Mouse (Mus musculus): ENCODE measurements around the gene Fbxl2. TPM values are rescaled to one million over a fixed set of nuclear protein-coding genes. Genes with fewer than 3 reads are reported as not detected.

Fbxl2 gene
- polyA plus RNA-seq, 1 experiment: 2.7 TPM

DNA sequence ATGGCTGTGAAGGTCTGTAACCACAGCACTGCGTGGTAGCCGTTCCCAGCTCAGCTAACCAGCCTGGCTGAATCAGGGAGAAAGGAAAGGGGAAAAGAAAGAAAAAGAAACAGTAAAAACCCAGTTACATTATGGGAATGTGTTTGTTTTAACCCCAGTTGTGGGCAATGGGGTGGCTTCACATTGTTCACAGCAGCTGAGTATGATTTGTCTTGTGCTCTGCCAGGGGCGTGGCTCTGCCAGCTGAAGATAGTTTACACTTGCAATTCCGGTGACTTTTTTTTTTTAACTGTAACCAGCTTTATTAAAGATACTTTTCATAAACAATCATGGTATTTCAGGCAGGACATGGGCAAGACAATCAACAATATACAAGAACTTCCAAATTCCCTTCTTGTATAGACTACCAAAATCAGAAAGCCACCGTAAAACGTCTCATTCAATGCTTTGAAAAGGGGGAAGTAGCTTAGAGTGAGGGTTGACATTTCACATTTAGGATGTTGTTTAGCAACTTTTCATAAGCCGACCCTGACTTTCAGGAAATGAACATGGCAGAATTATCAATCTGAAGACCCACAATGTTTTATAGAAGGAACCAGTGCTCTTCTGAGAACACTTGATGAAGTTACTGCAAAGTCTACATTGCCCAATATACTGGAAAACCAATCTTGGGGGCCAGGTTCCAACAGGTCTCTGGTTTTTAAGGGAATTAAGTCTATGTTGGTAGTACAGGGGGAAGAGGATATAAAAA, 26.8 kb downstream of the Fbxl2 start:
- DNase-seq (ENCODE audit: low read depth): no peak

DNA sequence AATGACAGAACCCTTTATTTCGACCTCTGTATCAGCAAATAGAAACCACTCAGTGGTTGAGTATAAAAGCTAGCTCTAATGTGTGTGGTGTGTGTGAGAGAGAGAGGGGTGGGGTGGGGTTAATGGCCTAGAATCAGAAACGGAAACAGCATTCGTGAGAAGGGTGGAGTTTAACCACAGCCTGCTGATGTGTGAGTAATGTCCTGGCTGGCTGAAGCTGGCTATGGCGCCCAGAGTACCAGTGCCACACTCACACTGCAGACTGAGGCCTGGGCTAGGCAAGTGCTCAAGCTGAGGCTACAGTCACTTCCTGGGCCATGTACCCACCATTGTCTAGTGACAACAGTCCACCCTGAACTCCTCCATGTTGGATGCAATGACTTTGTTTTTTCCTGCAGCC, 29.6 kb downstream of the Fbxl2 start:
- no peak for DNase-seq (ENCODE audit: low read depth)

DNA sequence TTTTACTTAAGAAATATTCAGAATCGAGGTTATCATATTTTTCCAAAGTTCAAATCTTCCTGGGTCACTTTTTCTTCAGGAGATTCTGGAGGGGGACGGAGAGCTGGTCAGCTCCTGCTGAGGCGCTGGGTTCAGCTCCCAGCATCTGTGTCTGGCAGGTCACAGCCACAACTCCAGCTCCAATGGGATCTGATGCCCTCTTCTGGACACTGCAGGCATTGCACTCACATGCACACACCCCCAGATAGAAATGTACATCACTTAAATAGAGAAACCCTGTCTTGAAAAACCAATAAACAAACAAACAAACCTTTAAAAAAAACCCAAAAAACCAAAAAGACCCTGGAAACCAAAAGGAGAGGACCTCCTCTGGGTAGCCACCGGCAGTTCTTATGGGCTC, 30.3 kb downstream of the Fbxl2 start:
- DNase-seq (ENCODE audit: low read depth): no peak

DNA sequence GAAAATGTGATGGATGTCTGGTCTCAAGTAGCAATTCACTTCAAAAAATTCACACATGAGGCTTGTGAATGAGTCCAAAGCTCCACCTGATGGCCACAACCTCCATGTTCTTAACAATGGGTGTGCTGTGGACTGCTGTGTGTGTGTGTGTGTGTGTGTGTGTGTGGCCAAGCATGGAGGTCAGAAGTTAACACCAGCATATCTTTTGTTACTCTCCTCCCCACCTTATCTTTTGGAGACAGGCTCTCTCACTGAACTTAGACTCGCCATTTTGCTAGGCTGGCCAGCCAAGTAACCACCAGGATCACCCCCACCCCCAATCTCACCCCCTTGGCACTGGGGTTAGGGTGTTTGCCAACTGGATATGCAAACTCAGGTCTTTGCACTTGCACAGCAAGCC, 32.0 kb downstream of the Fbxl2 start:
- no peak for DNase-seq (ENCODE audit: low read depth)

DNA sequence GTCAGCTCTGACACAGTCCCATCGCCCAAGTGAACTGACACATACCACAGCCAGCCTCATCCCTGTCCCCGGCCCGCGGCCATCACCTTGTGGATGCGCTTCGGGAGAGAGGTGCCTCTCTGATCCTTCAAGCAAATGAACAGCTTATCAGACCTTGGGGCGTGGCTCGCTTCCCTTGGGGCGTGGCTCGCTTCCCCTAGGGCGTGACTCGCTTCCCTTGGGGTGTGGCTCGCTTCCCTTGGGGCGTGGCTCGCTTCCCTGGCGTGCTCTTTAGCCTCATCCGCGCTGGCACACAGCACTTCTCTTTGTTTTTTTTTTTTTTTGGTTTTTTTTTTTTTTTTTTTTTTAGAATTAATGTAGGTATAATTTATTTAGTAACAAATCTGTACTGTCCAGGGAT, 34.8 kb downstream of the Fbxl2 start:
- DNase-seq (ENCODE audit: low read depth): no peak

DNA sequence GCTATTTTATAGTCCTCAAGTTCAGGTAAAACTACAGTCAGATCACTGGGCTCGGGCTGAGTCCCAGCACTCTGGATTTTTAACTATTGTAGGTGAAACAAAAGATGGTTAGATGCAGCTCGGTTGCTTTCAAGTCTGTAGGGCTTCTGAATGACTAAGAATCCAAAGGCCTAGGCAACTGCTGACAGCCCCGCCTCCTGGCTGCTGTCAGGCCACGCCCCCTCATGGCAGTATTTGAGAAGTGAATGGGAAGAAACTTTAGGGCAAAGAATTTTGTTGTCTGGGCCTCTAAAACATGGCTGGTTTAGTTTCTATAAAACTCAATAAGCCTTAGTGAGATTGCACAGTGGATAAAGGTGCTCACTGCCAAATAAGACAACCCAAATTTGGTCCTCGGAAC, 36.5 kb downstream of the Fbxl2 start:
- no peak for DNase-seq (ENCODE audit: low read depth)

DNA sequence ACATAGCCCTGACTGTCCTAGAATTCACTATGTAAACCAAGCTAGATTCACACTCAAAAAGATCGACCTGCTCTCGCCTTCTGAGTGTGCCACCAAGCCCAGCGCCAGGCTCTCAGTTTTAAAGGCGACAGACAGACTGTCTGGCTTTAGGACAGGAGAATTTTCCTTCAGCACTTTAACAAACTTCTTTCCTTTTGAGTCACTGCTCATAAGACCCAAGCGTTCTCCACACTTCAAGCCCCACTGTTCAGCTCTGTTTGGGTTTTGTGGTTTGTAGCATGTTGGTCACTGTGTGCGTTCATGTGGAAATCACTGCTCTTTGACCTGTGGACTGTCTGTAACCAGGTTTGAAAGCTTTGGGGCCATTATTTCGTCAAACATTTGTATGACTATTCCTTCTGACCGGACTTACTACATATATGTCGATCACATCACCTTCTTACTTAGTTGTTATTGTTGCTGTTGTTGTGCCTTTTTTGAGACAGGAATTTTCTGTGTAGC, 38.1 kb downstream of the Fbxl2 start:
- no peak for DNase-seq (ENCODE audit: low read depth)

DNA sequence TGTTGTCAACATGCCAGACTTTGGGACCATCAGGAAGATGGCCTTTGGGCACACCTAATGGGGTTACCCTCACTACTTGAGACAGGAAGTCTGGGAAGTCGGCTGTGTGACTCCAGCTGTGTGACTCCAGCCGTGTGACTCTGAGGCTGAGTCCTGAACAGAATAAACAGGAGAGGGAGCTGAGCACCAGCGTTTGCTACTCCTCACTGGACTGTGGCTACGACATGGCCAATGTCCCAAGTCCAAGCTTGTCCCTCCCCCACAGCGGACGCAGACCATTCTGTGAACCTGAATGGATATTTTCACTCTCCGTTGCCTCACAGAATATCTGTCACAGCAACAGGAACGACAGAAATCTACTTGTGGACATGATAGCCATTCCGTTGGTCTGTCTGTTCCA, 39.2 kb downstream of the Fbxl2 start:
- DNase-seq (ENCODE audit: low read depth): no peak

DNA sequence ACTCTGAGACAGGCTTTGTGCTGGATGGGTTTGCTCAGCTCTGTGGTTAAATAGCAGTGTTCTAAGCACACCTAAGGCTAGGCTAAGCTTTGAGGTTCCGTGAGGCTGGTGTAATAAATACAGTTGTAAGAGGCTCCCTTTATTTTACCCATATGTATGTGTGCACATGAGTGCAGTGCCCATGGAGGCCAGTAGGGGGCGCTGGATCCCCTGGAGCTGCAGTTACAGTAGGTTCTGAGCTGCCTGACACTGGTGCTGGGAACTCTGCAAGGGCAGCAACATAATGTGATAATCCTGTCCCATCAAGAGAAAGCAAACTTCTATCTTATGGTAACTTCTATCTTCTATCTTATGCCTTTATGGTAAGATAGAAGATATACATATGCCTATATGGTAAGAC, 47.7 kb downstream of the Fbxl2 start:
- no peak for DNase-seq (ENCODE audit: low read depth)

DNA sequence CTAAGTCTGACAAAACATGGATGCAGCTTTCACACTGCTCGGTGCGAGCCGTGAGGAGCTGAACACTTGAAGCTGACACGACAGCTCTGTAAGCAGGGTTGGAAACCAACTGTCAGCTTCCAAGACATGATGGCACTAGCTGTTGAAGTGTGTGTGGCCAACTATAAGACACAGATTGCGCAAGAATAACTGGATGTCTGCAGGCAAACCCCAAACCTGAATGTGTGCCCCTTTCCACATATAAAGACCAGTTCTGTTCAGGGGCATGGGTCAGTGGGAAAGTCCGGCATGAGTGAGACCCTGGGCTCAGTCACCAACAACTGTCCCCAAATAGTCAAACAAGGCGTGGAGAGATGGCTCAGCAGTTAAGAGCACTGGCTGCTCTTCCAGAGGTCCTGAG, 53.2 kb downstream of the Fbxl2 start:
- no peak for DNase-seq (ENCODE audit: low read depth)

DNA sequence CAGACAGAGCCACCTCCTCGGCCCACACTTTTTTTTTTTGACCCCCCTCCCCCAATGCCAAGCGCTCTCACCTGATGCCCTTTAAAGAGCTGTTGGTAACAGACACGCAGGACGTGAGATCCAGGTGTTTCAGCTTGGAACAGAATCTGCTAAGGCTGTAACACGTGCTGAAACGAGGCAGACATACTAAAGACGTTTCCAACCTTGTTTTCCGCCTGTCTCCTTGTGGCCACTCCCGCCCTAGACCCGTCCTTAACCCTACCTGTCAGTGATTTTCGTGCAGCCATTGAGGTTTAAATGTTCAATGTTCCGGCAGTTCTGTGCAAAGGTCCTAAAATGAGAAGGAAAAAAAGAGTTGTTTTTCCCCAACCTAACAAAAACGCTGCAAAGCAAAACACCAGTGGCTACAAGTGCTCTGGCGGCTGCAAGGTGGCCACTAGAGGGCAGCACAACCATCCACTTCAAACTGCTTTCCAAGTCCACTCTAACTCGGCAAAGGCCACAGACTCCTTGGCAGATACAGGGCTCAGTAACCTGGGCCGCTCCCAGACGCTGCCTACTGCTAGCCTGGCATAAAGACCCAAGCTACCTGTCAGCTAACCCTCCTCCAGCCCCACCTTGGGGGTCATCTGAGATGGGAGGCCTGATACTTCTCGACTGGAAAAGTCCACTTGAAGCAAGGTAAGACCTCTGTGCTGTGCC, 55.3 kb downstream of the Fbxl2 start:
- DNase-seq (ENCODE audit: low read depth): no peak

DNA sequence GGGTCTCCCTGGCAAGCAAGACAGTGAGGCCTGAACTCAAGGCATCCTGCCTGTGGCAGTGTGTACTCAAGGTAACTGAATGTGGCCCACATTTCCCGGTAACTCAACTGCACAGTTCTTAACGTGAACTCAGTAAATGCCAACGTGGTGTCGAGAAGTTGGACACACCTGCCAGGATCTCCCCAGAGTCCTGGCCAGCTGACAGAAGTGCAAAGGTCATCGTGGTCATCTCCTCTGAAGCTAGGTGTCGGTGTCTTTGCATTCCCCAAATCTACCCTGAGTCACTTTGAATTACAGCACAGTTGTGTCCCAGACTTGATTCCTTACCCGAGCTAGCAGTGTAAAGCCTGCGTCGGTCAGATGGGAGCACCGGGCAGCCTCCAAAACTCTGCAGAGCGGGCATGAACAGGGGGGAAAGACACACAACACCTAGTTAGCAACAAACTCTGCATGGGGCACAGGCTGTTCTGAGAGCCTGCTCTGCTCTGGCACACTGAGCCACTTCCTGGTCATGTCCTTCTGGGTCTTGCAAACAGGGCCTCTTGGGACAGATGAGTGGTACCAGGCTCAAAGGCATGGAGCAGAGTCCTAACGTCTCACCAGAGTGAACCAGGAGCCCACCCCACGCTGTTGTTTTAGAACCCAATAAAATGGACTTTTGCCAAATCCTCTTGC, 60.9 kb downstream of the Fbxl2 start:
- no peak for DNase-seq (ENCODE audit: low read depth)

DNA sequence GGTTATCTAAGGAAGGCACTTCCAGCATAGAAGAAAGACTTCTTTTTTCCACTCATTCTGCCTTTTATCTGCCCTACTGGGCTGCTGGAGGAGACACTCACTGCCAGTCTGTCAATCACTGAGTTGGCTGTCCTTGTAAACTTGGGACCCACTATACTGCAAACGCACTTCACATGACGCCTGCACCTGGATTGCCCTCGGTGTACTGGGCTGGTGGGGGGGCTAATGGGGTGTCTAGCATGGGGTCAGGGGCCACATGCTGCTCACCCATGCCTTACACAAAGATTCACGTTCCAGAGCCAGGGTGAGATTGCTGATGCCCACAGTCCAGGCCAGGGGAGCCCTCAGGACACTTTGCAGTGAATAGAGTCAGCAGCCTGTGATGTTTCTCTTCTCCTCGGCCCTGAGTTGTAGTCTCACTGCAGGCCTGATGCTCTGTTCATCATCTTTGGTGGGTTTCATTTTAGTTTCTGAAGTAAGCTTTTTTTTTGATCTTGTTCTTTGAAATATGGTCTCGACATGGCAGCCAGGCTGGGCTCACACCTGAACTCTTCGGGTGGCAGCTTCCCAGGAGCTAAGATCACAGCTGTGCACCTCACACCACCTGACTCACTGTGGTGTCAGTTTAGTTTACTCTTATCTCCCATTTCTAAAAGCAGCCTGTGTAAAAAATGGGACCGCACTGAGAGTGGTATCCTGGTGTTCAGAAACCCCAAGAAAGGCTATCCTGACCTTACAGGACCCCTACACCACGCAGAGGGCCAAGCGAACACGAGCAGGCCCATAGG, 62.9 kb downstream of the Fbxl2 start:
- DNase-seq (ENCODE audit: low read depth): no peak

DNA sequence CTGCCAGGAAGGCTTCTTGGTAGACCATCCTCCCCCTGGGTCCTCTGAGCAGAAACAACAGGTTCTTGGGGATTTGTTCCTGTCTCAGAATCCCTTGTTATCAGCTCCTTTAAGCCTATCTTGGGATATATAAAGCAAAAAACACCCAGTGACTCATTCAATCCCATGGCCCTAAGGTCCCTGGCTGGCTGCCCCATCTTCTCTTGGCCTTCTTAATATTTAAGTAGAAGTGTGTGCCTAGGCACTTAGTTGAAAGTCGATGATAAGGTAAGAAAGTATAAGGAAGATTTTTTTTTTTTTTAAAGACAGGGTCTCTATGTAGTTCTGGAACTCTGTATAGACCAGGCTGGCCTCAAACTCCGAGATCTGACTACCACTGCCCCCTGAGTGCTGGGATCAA, 63.5 kb downstream of the Fbxl2 start:
- DNase-seq (ENCODE audit: low read depth): no peak

DNA sequence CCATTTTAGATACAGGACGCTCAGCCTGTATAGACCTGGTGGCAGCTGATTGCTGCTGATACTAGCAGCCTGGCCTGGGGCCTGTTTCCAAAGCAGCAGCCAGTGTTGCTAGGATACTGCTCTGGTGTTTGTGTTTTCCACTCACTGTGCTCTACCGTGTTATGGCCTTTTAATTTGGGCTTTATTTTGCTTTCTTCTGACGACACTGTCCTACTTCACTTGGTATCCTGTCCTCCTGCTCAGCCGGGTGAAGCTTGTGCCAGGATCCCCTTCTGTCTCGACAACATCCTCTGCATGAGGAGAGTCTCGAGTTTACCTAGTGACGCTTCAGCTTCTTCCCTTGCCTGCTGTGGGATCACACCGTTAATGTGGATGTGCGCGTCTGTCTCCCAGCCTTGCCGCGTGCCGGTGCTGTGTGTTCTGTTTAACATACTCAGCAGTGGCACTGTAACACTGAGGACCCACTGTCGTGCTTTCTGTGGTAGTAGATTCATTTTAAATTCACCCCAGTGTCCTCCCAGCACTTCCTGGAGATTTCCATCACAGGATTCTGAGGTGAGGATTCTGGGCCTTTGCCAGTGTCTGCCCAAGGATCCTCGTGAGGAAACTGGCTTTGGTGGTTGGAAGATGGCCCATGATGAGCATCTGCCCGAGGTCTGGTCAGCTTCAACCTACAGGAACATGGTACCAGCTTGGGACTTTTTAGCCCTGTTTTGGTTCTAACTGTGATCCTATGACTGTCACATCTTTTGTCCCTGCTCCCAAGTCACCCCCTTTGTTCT, 64.7 kb downstream of the Fbxl2 start:
- DNase-seq (ENCODE audit: low read depth): no peak

DNA sequence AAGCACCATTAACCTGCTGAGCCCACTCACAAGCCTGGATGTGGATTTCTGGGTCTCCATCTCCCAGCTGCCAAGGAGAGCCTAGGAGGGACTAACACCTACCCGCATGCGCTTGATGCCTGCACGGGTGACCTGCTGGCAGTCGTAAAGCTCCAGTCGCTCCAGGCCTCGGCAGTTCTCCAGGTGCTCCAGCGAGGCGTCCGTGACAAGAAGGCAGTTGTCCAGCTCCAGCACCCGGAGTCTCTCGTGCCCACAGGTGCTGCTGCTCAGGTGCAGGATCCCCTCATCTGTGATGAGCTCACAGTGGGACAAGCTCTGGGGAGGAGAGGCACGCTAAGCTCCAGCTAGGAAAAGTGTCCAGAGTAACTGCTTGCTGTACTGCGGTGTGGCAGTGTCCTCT, 66.6 kb downstream of the Fbxl2 start:
- no peak for DNase-seq (ENCODE audit: low read depth)

DNA sequence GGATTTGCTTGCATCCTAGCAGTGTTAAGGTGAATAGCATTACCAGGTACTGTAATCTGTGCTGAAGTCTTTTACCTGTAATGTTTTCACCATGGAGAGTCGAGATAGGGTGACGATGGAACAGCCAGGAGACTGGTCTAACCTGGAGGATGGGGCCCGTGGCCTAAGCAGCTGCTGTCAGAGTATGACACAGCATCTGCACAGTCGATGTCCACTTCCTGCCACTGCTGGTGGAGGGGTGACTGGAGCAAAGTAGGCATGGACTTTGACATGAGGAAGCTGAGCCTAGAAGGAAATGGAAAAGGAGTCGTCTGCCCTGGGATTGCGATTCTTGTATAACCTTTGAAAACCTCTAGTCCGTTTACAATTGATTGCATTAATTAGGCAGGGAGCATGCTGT, 67.3 kb downstream of the Fbxl2 start:
- DNase-seq (ENCODE audit: low read depth): no peak

DNA sequence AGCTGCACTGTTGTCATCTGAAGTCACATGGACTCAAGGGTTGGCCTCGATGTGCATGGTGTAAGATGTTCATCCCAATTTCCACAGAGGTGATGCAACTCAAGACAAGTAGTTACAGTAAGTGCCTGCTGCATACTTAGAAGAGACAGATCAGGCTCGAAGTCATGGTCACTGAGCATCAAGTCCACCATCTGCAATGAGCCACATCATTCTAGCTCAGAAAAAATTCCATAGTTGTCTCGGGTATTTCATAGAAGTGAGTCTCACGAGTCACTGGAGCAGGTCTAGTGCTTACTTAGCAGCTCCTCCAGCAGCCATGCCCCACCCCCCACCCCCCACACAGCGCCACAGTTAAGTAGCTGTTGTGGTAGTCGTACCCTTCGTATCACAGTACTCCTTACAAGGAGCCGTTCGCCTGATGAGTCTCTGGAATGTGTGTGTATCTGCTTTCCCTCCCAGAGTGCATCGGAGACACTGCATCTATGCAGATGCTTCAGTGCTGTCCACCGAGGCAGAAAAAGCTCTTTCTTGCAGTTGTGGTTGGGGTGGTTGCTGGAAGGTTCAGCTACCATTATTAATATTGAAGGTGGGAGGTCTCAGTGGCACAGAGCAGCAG, 68.7 kb downstream of the Fbxl2 start:
- DNase-seq (ENCODE audit: low read depth): no peak

DNA sequence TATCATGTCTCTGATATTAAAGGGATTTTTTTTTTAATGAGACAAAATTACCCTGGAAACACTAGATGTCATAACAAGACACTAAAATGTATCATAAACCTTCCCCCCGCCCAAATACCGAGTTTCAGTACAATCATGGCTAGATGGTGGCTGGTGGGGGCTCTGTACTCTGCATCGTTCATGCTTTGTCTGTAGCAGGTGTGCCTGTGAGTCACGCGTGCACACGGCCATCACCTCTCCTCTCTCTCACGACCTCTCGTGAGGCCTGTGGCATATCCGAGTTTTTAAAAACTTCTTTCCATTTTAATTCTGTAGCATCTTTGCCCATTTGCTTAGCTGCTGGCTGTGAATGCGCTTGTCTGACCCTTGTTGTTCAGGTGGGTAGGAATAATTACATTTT, 69.7 kb downstream of the Fbxl2 start:
- DNase-seq (ENCODE audit: low read depth): no peak

DNA sequence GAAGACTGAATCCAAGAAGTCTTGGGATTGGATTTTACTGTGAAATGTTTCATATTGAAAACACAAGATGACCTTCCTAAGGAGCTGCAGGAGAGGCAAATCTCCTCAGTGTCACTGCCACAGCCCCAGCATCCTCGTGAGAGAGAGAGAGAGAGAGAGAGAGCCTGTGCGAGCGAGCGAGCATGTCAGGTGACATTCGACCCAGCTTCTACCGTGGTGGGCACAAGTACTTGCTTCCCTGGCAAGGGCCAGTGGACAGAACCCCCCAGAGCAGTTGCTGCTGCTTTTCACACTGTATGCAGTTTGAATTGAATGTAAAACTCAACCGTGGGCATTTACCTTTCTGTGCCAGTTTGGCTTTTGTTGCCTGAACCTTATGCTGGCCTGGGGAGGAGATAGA, 70.5 kb downstream of the Fbxl2 start:
- no peak for DNase-seq (ENCODE audit: low read depth)

DNA sequence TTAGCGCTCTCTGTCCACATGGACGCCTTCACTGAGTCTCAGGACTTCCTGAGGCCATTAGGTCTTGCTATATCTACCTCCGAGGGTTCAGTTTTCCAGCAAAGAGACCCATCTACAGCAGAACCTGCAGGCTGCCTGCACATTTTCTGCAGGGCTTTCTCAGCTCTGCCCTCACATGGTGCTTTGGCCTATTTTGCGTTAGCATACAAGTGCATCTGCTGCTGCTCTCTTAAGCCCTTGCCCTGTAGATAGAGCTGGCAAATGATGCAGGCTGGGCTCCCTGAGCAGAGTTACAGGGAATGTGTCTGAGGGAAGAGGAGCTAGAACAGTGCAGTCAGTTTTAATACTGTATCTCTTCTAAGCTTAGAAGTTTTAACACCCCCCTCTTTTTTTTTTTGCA, 71.0 kb downstream of the Fbxl2 start:
- no peak for DNase-seq (ENCODE audit: low read depth)

All from gonadal fat pad, adult 2 months (tissue).